Mouse (Mus musculus): ENCODE measurements around the gene Nsmce4a.
"Not testable (repeated sequence)": the region's sequence is repeated elsewhere in the genome, so short reads cannot be mapped to it uniquely, and the experiment has no call there.

The Nsmce4a gene

GRCm38 (mm10) chr7:130572821-130573220, at the start of gene Nsmce4a:
Gene Nsmce4a (minus strand): TSS chr7:130573118.
- no peak for DNase-seq (ENCODE audit: low spot score)

- DNase-seq (ENCODE audit: low spot score), result no peak
Measured at GRCm38 (mm10) chr7:130622359-130622758, 49.4 kb upstream of the Nsmce4a start.

DNA sequence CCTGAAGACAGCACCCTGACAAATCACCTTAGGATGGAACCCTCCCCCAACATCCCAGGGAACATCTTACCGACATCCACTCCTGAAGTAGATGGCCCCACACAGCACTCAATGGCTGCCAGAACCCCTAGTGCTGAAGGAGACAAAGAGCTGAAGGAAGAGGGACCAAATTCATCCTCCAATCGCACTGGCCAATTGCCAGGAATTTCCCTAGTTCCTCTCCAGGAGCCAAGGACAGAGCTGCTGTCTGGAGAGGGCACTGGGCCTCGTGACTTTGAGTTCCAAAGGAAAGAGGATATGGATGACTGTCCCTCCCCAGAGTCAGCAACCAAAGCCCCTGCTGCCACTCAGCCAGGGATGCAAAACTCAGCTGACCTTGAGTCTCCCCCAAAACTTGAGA, 49.0 kb upstream of the Nsmce4a start:
- DNase-seq (ENCODE audit: low spot score), result no peak

- no peak for DNase-seq (ENCODE audit: low spot score)
Measured at GRCm38 (mm10) chr7:130621068-130621467, 48.1 kb upstream of the Nsmce4a start.

DNA sequence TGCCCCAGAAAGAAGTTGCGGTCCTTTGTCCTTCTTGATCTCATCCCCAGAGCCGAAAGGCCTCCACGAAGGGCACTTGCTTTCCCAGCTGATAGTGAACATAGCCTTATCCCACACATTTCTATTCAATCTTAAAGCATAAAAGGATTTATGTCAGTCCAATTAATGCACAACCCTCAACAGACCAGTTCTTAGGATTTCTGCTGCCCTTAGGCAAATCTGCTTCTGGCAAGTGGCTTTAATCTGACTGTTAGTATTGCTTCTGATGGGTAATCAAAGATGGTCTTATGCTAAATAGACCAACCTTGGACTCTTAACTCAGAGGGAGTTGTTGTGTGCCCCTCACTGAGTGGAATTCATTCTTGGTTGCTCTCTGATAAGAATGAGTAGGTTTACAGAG, 44.7 kb upstream of the Nsmce4a start:
- DNase-seq (ENCODE audit: low spot score), result no peak

- DNase-seq (ENCODE audit: low spot score), result no peak
Measured at GRCm38 (mm10) chr7:130613973-130614372, 41.1 kb upstream of the Nsmce4a start.

DNA sequence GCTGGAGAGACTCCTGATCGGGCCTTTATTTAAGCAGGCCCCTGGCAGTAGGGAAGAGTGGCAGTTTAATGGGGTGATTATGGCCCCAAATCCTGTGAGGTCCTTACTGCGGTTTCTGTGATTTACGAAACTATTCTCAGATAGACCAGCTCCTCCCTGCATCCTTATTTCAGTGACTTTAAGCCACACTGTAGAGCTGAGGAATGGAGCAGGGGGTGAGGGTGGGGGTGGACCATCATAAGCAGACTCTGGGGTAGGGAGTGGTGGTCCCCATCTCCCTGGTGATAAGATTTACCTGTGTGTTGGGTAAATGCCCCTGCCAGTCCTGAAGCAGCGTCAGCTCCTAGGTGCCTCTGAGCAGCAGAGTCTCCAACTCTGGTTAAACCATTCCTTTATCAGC, 34.0 kb upstream of the Nsmce4a start:
- DNase-seq (ENCODE audit: low spot score), result no peak

DNA sequence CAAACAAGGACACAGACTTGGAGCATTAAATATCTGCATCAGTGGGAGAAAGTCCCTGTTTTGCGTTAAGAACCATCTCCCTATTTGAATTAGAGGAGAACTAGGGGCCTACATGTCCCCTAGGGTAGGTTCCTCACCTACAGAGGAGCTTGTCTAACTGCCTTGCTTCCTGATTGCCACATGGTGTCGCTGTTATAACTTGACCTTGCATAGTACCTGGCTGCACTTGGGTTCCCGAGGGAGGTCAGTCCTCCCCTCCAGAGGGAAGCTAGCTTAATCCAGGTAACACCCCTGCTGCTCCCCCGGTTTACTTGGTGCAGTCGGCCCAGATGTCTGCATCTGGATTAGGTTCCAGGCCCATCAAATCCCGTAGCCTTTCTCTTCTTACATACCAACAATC, 32.2 kb upstream of the Nsmce4a start:
- no peak for DNase-seq (ENCODE audit: low spot score)

DNA sequence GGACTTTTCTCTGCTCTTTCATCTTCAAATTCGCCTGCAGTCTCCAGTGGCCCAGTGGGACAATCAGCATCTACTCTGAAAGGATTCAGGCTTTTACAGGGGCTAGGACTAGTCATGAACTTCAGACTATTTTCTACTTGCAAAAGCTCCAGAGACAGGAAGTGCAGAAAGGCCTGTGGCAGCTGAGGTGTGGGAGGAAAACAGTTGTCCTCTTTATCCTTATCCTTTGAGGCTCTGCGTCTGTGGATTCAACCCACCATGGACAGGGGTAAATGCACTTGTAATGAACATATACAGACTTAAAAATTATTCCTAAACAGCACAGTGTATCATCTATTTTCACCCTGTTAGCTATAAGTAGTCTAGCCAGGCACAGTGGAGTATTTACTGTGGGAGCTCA, 31.5 kb upstream of the Nsmce4a start:
- DNase-seq (ENCODE audit: low spot score), result no peak

- peak; percentile 42 for DNase-seq (ENCODE audit: low spot score)
Measured at GRCm38 (mm10) chr7:130603556-130603955, 30.6 kb upstream of the Nsmce4a start.

- DNase-seq (ENCODE audit: low spot score), result no peak
Measured at GRCm38 (mm10) chr7:130602804-130603203, 29.9 kb upstream of the Nsmce4a start.

- no peak for DNase-seq (ENCODE audit: low spot score)
Measured at GRCm38 (mm10) chr7:130600546-130600945, 27.6 kb upstream of the Nsmce4a start.

DNA sequence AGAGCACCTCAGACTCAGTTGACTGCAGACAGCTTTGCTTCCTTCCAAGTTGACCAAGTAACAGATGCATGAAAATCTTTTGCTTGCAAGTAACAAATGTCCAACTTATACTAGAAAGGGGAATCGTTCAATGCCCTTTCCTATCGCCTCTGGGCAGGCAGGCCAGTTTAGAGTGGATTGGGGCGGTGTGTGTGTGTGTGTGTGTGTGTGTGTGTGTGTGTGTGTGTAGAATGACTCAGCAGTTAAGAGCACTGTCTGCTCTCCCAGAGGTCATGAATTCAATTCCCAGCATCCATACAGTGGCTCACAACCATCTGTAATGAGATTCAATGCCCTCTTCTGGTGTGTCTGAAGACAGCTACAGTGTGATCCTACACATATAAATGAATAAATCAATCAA, 27.2 kb upstream of the Nsmce4a start:
- DNase-seq (ENCODE audit: low spot score), result no peak

GRCm38 (mm10) chr7:130597546-130597945, 24.6 kb upstream of the Nsmce4a start:
- DNase-seq (ENCODE audit: low spot score), result no peak

GRCm38 (mm10) chr7:130596079-130596855, 23.3 kb upstream of the Nsmce4a start:
- not testable (repeated sequence) for DNase-seq (ENCODE audit: low spot score)

DNA sequence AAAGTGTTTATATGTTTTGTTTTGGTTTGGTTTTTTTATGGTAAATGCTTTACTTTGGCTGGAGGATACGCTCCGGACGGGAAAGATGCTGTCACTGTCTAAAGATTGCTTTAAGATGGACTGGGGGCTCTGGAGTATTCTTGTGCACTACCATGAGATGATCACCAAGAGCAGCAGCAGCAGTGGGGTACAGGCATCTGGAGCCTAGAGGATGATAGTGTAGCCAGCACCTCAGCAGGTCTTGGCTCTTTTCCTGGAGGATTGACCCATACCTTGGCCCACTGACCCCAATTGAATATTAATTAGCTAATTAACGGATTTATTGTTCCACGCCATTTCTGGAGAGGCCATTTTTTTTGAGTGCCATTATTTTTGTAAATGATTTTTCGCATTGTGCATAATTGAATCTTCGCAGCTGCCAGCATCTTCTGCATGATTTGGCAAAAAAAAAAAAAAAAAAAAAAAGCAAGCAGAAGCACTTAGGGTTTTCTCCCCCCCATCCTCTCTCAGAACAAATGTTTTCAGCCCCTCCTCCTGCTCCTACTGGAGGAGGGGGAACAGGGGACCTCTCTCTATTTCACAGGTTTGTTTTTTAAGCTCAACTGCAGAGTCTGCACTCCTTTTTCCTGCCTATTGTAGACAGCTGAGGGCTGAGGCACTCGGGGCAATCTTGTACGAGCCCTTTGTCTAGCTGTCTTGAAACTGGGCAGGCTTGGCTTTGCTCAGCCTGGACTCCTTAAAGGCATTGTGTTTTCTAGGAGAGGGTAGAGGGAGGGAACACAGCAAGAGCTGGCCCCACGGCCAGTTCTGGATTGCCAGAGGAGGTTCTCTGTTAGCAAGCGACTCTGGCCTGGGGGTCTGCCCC, 20.7 kb upstream of the Nsmce4a start:
- not testable (repeated sequence) for DNase-seq (ENCODE audit: low spot score)

DNA sequence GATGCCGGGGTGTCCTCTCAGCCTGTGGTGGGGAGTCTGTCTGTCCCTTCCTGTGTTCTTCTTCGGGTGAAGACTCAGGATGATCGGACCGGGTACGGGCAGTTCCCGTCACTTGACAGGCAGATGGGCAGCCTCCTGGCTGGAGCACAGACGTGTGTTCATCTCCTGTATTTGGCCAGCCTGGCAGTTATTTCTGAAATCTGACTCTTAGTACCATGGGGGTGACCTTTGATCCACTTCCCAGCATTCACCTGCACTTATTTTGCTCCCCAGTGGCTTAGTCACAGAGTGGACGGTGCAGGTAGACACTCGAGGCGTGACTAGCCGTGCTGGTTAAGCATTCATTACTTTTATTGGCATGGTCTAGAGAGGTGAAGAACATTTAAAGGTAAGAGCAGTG, 20.1 kb upstream of the Nsmce4a start:
- not testable (repeated sequence) for DNase-seq (ENCODE audit: low spot score)

DNA sequence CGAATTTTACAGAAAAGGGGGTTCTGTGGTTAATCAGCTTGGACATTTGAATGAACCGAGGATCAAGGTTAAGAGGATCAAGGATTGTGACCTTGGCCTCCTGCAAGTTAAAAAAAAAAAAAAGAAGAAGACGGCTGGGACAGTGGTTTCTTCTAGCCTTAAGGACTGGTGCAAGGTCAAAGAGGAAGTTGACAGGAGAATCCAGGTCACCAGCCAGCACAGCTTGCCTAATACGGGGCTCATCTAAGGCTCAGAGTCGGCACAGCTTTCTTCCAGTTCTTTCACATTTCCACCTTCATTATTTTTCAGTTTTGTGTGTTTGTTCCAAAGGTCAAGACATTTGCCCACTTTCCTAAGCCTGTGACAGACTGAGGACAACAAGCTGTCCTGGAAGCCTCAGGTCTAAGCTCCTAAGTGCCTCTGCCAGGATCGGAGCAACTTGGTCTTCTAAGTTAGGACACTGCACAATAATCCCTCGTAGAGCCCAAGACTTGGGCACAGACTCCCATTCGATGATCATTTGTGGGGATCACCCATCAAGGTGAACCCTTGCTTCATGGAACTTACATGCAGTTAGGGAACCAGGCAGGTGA, 18.0 kb upstream of the Nsmce4a start:
- DNase-seq (ENCODE audit: low spot score), result no peak

DNA sequence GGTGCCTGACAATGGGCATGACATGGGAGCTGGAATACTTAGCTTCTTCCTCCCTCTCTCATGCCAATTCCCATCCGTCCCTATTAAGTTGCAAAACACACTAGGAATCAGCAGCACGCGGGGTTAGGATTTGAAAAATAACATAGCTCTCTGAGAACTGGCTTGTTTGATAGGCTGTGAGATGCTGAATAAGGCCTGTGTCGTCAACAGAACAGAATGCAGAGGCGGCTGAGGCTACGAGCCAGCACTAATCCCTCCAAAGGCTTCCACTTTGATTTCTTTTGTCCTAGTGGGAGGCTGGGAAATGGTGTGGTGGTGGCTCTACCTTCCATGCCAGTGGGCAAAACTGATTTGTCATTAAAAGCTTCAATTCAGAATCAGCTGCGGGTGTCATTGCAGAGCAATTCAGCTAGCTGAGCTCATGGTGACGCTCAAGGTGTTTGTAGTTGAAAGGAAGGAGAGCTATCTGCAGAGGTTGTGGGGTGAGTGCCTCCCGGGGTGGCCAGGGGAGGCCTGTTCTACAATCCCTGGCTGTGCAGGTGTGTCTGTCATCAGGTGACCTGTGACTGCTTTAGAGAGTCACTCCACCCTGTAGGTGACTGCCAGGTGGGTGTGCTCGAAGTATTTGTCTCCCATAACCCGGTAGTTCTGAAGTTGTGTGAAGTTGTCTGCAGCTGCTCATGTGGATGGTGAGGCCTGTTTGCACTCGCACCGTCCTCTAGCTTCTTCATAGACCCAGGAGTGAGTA, 17.3 kb upstream of the Nsmce4a start:
- no peak for DNase-seq (ENCODE audit: low spot score)

GRCm38 (mm10) chr7:130586521-130587072, 13.7 kb upstream of the Nsmce4a start:
- no peak for DNase-seq (ENCODE audit: low spot score)

DNA sequence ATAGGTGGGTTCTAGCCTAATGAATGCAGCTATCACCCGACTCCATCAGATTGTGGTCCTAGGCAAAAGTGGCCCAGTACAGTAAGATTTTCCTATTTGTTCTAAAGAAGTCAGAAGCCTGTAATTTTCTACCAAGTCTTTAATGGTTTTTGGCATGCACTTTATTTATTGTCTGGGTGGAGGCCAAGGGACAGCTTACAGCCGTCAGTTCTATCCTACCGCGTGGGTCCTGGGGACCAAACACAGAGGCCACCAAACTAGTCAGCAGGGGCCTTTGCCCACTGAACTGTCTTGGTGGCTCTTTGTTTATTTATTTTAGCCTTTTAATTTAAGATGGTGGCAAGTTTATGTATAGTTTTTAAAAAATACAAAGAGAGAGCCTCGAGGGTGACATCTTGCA, 5.7 kb upstream of the Nsmce4a start:
- DNase-seq (ENCODE audit: low spot score), result no peak

- no peak for DNase-seq (ENCODE audit: low spot score)
Measured at GRCm38 (mm10) chr7:130578066-130578465, 5.1 kb upstream of the Nsmce4a start.
